Mouse (Mus musculus): ENCODE data around the gene Gm4871.
A peak's percentile ranks its signal among the peaks of the same experiment; 100 is the strongest.

Gene Gm4871

DNA sequence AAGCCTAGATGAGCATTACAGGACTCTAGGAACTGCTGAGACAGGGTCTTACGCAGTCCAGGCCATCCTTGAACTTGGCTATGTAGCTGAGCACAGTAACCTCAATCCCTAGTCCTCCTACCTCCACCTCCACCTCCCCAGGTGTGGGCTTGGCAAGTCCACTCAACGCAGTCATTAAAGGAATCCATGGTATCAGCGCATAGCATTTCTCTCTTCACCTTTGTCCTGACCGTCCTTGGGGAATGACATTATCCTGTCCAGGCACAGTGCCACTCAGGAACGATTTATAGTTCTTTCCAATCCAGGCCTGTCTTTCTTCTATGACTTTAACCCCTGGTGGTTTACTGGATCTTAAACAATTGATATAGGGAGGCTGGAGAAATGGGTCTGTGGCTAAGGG is 42.1 kb downstream of the Gm4871 start:
- DNase-seq (ENCODE audit: low spot score in 2 of 2): no peak

DNA sequence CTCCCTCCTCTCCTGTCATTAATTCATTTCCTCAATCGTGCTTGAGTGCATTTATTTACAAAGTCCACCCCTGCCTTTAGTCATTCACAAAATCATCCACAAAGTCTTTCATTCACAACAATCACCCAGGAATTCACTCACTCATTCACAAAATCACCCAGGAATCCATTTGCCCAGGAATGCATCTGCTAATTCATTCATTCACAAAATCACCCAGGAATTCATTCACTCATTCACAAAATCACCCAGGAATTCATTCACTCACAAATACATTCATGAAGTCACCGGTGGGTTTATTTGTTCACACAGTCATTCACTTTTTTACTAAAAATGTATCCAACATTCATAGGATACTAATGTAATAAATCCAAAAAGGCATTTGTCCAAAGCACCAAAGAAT is 42.5 kb downstream of the Gm4871 start:
- DNase-seq (ENCODE audit: low spot score in 2 of 2): no peak

DNA sequence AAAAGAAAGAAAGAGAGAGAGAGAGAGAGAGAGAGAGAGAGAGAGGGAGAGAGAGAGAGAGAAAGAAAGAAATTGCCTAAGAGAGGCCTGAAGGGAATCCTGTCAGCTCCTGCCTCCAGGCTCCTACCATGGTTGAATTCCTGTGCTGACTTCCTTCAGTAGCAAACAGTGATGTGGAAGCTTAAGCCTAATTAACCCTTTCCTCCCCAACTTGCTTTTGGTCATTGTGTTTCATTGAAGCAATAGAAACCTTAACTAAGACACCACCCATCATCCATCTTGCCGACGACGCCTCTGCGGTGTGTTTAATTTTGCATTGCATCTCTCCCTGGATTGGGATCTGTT is 43.5 kb downstream of the Gm4871 start:
- DNase-seq (ENCODE audit: low spot score in 2 of 2): no peak

DNA sequence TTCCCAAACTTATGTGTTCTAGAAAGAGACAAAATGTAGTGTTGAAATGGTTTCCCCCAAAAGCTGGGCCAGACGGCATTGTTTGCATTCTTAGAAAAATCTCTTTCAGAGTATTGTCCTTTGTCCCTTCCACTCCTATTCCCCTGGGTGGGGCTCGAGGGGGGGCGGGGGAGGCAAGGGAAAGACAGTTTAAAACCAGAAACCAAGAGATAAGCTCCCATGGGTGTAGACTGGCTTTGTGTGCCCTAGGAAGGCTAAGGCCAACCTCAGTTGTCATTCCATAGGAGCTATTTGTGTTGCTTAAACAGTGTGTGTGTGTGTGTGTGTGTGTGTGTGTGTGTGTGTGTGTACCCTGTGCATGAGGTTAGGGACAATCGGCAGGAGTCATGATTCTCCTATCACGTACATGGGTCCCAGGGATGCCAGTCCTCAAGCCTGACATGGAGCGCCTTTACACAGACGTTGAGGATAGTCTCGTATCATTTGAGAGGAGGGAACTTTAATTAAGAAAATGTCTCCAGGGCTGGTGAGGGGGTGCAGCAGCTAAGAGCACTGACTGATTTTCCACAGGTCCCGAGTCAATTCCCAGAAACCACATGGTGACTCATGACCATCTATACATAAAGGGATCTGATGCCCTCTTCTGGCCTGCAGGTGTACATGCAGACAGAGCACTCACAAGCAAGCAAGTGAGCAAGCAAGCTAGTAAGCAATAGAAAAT is 44.1 kb downstream of the Gm4871 start:
- DNase-seq (ENCODE audit: low spot score in 2 of 2): peak in 1 of 2 experiments; percentile 29

DNA sequence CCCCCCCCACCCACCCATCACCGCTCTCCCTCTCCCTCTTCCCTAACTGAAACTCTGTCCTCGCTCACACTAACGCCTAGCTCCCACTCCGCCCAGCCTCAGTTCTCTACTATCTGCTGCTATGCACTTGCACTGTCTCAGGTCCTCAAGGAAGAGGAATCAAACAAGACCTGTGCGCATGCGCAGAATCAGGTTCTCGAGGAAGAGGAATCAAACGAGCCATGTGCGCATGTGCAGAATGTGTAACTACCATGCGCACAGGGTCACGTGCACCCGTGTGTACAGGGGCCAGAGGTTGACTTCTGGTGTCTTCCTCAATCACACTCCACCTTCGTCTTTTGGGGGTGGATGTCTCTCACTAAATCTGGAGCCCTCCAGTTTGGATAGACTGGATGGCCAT is 45.0 kb downstream of the Gm4871 start:
- DNase-seq (ENCODE audit: low spot score in 2 of 2): no peak

DNA sequence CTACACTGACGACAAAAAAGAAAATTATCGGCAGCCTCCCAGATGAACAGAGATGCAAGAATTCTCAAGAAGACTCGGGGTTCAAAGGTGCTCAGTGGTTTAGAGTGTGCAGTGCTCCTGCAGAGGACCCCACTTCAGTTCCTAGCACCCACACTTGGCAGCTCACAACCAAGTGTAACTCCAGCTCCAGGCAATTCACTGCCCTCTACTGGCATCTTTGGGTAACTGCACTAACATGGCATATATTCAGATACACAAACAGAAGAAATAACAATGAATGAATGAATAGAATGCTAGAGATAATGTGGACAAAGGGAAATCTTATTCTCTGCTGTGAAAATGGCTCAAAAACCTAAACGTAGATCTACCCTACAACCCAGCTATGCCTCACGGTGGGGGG is 47.7 kb downstream of the Gm4871 start:
- no peak for DNase-seq (ENCODE audit: low spot score in 2 of 2)

DNA sequence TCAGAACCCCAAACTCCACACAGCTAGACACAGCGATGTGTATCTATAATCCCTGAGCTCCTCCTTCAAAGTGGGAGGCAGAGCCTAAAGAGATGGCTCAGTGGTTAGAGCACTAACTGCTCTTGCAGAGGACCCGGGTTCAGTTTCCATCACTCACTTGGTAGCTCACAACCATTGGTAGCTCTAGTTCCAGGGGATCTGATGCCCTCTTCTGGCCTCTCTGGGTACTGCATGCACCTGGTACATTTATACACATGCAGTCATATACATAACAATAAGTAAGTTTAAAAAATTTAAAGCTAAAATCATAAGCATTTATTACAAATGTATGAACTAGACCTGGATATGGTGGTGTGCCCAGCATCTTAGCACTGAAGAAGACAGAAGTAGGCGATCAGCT is 49.3 kb downstream of the Gm4871 start:
- DNase-seq (ENCODE audit: low spot score in 2 of 2): no peak

Measured in urinary bladder, postnatal 4 days (tissue).